Mouse (Mus musculus) NIH3T3 (cell line): ENCODE results near the gene Zfp36l1.

Experiments used
- DNase-seq: peaks from one replicate; pipeline ENCODE4 v3.0.0-alpha.2; 2012; ENCODE audit warnings: low read depth

Gene Zfp36l1

GRCm38 (mm10) chr12:80070534-80071287 lies 42.1 kb downstream of the Zfp36l1 start:
- DNase-seq, result no peak

GRCm38 (mm10) chr12:80069040-80069439 lies 43.8 kb downstream of the Zfp36l1 start:
- no peak for DNase-seq

DNA sequence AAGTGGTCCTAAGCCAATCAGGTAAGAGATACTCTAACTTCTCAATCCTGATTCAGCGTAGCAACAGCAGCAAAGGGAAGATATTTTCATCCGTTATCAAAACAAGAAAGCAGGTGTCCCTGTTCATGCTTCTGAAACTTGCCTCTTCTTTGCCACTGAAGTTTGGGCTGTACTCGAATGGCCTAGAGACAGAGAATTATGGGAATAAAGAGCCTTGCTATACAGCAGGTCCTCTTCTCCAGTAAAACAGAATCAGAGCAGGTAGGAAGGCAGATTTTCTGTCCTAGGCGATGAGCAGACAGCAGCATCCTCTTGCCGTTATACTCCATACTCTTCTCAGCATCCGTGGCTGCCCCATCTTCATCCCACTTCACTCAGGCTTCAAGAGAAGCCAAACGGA lies 44.8 kb downstream of the Zfp36l1 start:
- no peak for DNase-seq

GRCm38 (mm10) chr12:80065049-80065448 lies 47.8 kb downstream of the Zfp36l1 start:
- peak; percentile 21 for DNase-seq

- DNase-seq, result no peak
These were observed 48.5 kb downstream of the Zfp36l1 start for GRCm38 (mm10) chr12:80064306-80064705.

- no peak for DNase-seq
These were observed 49.2 kb downstream of the Zfp36l1 start for GRCm38 (mm10) chr12:80063402-80064150.

DNA sequence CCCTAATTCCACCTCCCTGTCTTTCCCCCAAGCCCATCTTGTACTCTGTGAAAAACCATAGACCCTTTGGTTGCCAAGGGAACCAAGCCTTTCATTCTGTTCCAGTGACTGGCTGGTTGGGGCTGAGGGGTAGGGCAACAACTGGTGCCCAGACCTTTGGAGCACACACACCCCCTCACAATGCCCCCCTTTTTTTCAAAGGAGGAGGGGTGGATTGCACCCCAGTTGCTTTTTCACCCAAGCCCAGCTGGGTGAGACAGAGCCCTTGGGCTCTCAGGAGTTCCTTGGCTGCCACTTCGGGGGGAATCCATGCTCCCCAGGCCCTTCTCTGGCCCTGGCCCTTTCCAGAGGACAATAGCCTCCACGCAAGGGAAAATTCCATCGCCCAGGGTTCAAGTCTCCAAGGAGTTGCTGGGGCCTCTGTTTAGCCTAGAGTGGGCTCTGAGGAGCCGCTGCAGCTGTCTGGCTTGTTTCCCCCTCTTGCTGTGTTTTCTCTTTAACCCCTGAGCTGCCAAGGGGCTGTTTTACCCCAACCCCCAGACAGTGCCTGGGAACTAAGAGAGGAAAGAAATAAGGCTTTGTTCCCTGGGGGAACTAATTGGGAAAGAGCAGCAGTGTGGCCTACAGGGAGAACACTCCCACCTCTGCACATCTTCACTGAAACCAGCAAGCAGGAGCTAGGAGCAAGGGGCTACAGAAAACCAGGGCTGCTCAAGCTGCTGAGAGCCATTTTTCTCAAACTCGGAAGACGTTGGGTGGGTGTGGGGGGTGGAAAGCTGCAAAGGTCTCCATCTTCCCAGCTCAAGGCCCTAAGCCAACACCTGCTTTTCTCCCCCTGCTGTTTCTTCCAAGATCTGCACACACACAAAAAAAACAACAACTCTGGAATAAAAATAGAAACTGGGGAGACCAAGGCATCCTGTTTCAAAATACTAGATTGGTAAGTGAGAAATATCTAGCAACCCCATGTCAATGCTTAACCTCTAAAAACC lies 50.1 kb downstream of the Zfp36l1 start:
- DNase-seq, result peak; percentile 69

DNA sequence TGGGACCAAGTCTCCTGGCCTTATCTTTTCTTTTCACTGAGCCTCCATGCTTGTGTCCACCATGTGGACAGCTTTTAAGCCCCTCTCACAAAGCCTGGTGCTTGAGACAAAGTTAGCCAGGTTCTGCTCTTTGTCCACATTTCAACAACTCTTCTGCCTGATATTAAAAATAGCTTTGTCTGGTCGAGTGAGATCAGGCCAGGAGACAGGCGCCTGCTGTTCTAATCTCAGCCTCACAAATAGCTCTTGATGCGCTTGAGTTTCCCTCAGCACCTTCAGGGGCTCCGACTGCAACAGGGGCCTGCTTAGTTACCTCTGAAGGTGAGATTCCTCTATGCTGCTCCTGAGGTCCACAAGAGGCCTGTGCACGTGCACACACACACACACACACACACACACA lies 51.0 kb downstream of the Zfp36l1 start:
- no peak for DNase-seq

GRCm38 (mm10) chr12:80060809-80061208 lies 52.0 kb downstream of the Zfp36l1 start:
- DNase-seq, result no peak

- DNase-seq, result no peak
These were observed 52.5 kb downstream of the Zfp36l1 start for GRCm38 (mm10) chr12:80060338-80060737.

DNA sequence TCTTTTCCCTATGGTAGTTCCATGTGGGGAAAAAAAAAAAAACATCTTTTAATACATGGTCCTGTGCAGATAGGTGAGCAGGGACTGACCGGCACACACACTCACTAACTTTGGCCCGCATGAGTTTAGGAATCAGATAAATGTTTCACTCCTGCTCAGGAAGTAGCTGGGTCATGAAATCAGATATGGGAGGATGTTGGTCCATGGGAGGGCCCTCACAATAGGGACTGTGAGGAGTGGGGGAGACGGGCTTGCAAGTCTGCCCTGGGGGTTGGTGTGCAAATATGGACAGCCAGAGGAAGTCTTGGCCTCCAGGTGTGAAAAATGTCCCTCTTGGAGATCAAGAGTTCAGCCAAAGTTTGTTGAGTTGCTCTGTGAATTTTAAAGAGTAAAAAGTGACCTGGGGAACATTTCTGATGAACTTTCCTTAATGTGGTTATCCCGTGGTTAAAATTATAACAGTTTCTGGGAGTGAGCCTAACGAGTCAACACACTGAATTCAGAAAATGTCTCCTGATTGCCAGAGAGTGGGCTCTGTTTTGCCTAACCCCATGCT lies 53.0 kb downstream of the Zfp36l1 start:
- no peak for DNase-seq
